Comparison of ENCODE assay signal across 28 mouse cellular contexts in the genomic region with DNA sequence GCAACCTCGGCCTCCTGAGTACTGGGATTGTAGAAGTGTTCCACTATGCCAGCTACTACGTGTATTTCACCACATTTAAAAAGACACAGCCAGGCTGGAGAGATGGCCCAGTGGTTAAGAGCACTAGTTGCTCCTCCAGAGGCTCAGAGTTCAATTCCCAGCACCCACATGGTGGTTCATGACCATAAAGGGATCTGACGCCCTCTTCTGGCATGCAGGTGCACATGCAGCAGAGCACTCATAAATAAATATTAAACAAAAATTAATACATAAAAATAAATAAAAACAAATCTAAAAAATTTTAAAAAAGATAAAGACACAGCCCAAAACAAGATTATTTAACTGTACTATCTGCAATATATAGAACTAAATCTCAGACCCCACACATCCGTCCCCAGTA. TPM values are rescaled to one million over a fixed set of nuclear protein-coding genes. Genes with fewer than 3 reads are reported as not detected.
DNase-seq lines count a peak whose midpoint lies in the region; ATAC-seq and TF ChIP-seq lines count a peak whose summit lies in the region.
"Had no signal": no experiment of that assay in that cellular context is flagged by ENCODE, and none has a peak within 500 bp of the region (broad histone marks: within the 10 kb centered on the region; RNA-seq: fewer than 3 reads in every experiment).

No protein-coding gene starts in this region.

- DNase-seq in kidney, postnatal 0 days (ENCODE audit: low spot score), result no peak
- DNase-seq in kidney, adult 11 months, result no peak
- DNase-seq in lung, postnatal 0 days (ENCODE audit: low spot score), result no peak
- DNase-seq in lung, postnatal 4 days, result no peak
- DNase-seq in R1 (ENCODE audit: low read depth, low spot score), result peak; percentile 48
- DNase-seq: adrenal gland, adult 2 months; B cell, adult 2 months; cerebellum, postnatal 10 days; gastrocnemius, postnatal 10 days; heart, adult 11 months; heart, postnatal 36 days; kidney, adult 18-20 months; kidney, postnatal 14 days; lung, adult 18-20 months; right cerebral cortex, adult 18-20 months; spleen, adult 18-20 months; thymus, adult 2 months had no signal

- no peak overlapping the region for H3K4me2 ChIP-seq in kidney, postnatal 0 days (ENCODE audit: low read length)
- no peak overlapping the region for H3K4me2 ChIP-seq in lung, postnatal 0 days (replicated peaks; ENCODE audit: low read depth, low read length)
- H3K4me2 ChIP-seq: embryonic facial prominence, embryonic 12.5 days; heart, embryonic 13.5 days; hindbrain, embryonic 15.5 days; limb, embryonic 12.5 days; midbrain, embryonic 12.5 days; neural tube, embryonic 13.5 days had no signal

- H3K27ac ChIP-seq in kidney, postnatal 0 days, result no peak overlapping the region
- no peak overlapping the region for H3K27ac ChIP-seq in lung, postnatal 0 days (ENCODE audit: low read length)
- H3K27ac ChIP-seq: embryonic facial prominence, embryonic 12.5 days; heart, embryonic 13.5 days; hindbrain, embryonic 15.5 days; limb, embryonic 12.5 days; macrophage; midbrain, embryonic 12.5 days; neural tube, embryonic 13.5 days had no signal

- H3K9ac ChIP-seq in kidney, postnatal 0 days (ENCODE audit: low read depth, low read length), result no peak overlapping the region
- H3K9ac ChIP-seq in lung, postnatal 0 days (replicated peaks; ENCODE audit: low read depth), result no peak overlapping the region
- H3K9ac ChIP-seq: embryonic facial prominence, embryonic 12.5 days; hindbrain, embryonic 15.5 days; limb, embryonic 12.5 days; midbrain, embryonic 12.5 days; neural tube, embryonic 13.5 days had no signal

- H3K4me1 ChIP-seq in kidney, postnatal 0 days (replicated peaks; ENCODE audit: insufficient read depth, low read length), result no peaks in the 10 kb centered on the region
- H3K4me1 ChIP-seq in lung, postnatal 0 days (ENCODE audit: insufficient read depth, low read depth, low read length), result no peaks in the 10 kb centered on the region

- 0 out of 2 replicates have a peak, but pooled peaks have one; percentile 5 for TF ChIP-seq CTCF in kidney, postnatal 0 days (IDR thresholded peaks at IDR 0.05; ENCODE audit: low read depth)
- TF ChIP-seq CTCF in lung, postnatal 0 days (IDR thresholded peaks at IDR 0.05), result 0 out of 2 replicates have a peak, but pooled peaks have one; percentile 9

- H3K27me3 ChIP-seq in kidney, postnatal 0 days (ENCODE audit: insufficient read depth, low read length), result no peaks in the 10 kb centered on the region
- H3K27me3 ChIP-seq in lung, postnatal 0 days (replicated peaks; ENCODE audit: insufficient read depth, low read length), result no peaks in the 10 kb centered on the region
- H3K27me3 ChIP-seq: embryonic facial prominence, embryonic 12.5 days; heart, embryonic 13.5 days; hindbrain, embryonic 15.5 days; limb, embryonic 12.5 days; midbrain, embryonic 12.5 days; neural tube, embryonic 13.5 days had no signal

- no peak overlapping the region for H3K4me3 ChIP-seq in kidney, postnatal 0 days (replicated peaks; ENCODE audit: low read depth, low read length)
- H3K4me3 ChIP-seq in lung, postnatal 0 days (ENCODE audit: low read depth, low read length), result no peak overlapping the region
- H3K4me3 ChIP-seq: embryonic facial prominence, embryonic 12.5 days; erythroblast, embryonic 14.5 days; heart, embryonic 13.5 days; hindbrain, embryonic 15.5 days; limb, embryonic 12.5 days; midbrain, embryonic 12.5 days; neural tube, embryonic 13.5 days had no signal

- H3K36me3 ChIP-seq in kidney, postnatal 0 days (ENCODE audit: insufficient read depth, low read length), result 0 out of 2 replicates have a peak, but pooled peaks cover 3% of the 10 kb centered on the region
- no peaks in the 10 kb centered on the region for H3K36me3 ChIP-seq in lung, postnatal 0 days (ENCODE audit: insufficient read depth, low read length)

- no peak for ATAC-seq in kidney, postnatal 0 days (replicated peaks; ENCODE audit: low FRiP score, low read depth)
- no peak for ATAC-seq in lung, postnatal 0 days
- ATAC-seq in megakaryocyte-erythroid progenitor cell, adult 5-6 weeks (replicated peaks; ENCODE audit: low FRiP score, low TSS enrichment, poor library complexity, severe bottlenecking), result no peak
- no peak for ATAC-seq in erythroid progenitor cell, adult 5-6 weeks (replicated peaks; ENCODE audit: low FRiP score, poor library complexity, severe bottlenecking)
- ATAC-seq: forebrain, embryonic 14.5 days had no signal

- H3K9me3 ChIP-seq in kidney, postnatal 0 days (replicated peaks; ENCODE audit: low read length), result no peaks in the 10 kb centered on the region
- H3K9me3 ChIP-seq in lung, postnatal 0 days (ENCODE audit: low read length), result no peaks in the 10 kb centered on the region
- H3K9me3 ChIP-seq: embryonic facial prominence, embryonic 12.5 days; heart, embryonic 13.5 days; hindbrain, embryonic 15.5 days; midbrain, embryonic 12.5 days; neural tube, embryonic 13.5 days had no signal

- WGBS in kidney, postnatal 0 days, result 86% methylated on average over 4 of the region's 4 CpGs
- WGBS in lung, postnatal 0 days, result 82% methylated on average over 4 of the region's 4 CpGs

- no peak for TF ChIP-seq EP300 in lung, postnatal 0 days (IDR thresholded peaks at IDR 0.05)

RNA-seq across cellular contexts. Expression of gene Pus7, which starts 3.0 kb away (rescaled TPM):
- polyA plus RNA-seq in kidney, postnatal 0 days (2015; fragmentation: Nextera tagmentation; extraction: Ambion mirVana), result 13.8 and 16.3 TPM in 2 replicates
- 6.3 and 6.7 TPM in 2 replicates for polyA plus RNA-seq in lung, postnatal 0 days (2015; fragmentation: Nextera tagmentation; extraction: Ambion mirVana)
- 64.0 and 64.3 TPM in 2 replicates for total RNA-seq in megakaryocyte-erythroid progenitor cell, adult 5-6 weeks (2014; fragmentation: Nextera tagmentation)
- 84.8 and 88.0 TPM in 2 replicates for total RNA-seq in megakaryocyte-erythroid progenitor cell, adult 5-6 weeks (2017)
- total RNA-seq in erythroid progenitor cell, adult 5-6 weeks (2015; ENCODE audit: low replicate concordance), result 8.0 and 28.1 TPM in 2 replicates
- total RNA-seq in erythroid progenitor cell, adult 5-6 weeks (2017; ENCODE audit: low replicate concordance), result 4.6 and 6.3 TPM in 2 replicates

RNA-seq across cellular contexts. Expression of gene Rint1, which starts 7.0 kb away (rescaled TPM):
- 26.8 and 29.5 TPM in 2 replicates for polyA plus RNA-seq in kidney, postnatal 0 days (2015; fragmentation: Nextera tagmentation; extraction: Ambion mirVana)
- 19.7 and 21.3 TPM in 2 replicates for polyA plus RNA-seq in lung, postnatal 0 days (2015; fragmentation: Nextera tagmentation; extraction: Ambion mirVana)
- total RNA-seq in megakaryocyte-erythroid progenitor cell, adult 5-6 weeks (2014; fragmentation: Nextera tagmentation), result 60.8 and 62.7 TPM in 2 replicates
- 33.6 and 37.5 TPM in 2 replicates for total RNA-seq in megakaryocyte-erythroid progenitor cell, adult 5-6 weeks (2017)
- 24.7 and 24.9 TPM in 2 replicates for total RNA-seq in erythroid progenitor cell, adult 5-6 weeks (2015; ENCODE audit: low replicate concordance)
- total RNA-seq in erythroid progenitor cell, adult 5-6 weeks (2017; ENCODE audit: low replicate concordance), result 41.8 and 43.9 TPM in 2 replicates
